Mouse (Mus musculus) CH12.LX (cell line): ENCODE data around the gene Ltk.

Source experiments
- CTCF ChIP-seq, 2 experiments: IDR thresholded peaks in 1 of 2; conservative IDR thresholded peaks in 1 of 2; 2 replicates each; pipeline ENCODE4 v1.5.1; 2011 to 2012; ENCODE audit warnings: low read depth in 2 of 2, low read length in 2 of 2, improper control_type of control experiment in 1 of 2, inconsistent platforms in 1 of 2, mild to moderate bottlenecking in 1 of 2, moderate library complexity in 1 of 2
- ZC3H11A ChIP-seq: IDR thresholded peaks from 2 replicates; pipeline ENCODE4 v1.6.1; 2012; ENCODE audit warnings: low read depth, mild to moderate bottlenecking, inconsistent platforms, low read length, improper control_type of control experiment

GRCm38 (mm10) chr2:119744163-119745111 lies 15.8 kb downstream of the Ltk start:
- no peak for TF ChIP-seq ZC3H11A
- TF ChIP-seq CTCF (conservative IDR thresholded peaks at IDR 0.05 in 1 of 2, IDR thresholded peaks at IDR 0.05 in 1 of 2; ENCODE audit: low read depth in 2 of 2, low read length in 2 of 2) = no peak
